Mouse (Mus musculus) midbrain, embryonic 15.5 days (tissue): ENCODE results near the gene Gga1. TPM values are rescaled to one million over a fixed set of nuclear protein-coding genes. Genes with fewer than 3 reads are reported as not detected.
"Not testable (repeated sequence)": the region's sequence is repeated elsewhere in the genome, so short reads cannot be mapped to it uniquely, and the experiment has no call there.

ENCODE experiments used
- ATAC-seq: fragments of 200-750 bp; cut with Nextera tagmentation; replicated peaks from 2 replicates; pipeline ENCODE4 v1.8.0; 2017; ENCODE audit warnings: moderate TSS enrichment
- H3K27ac ChIP-seq: fragments of 300-500 bp; sonication (generic); 2 replicates; pipeline ENCODE4 v1.5.1; 2015; ENCODE audit warnings: mild to moderate bottlenecking, inconsistent platforms
- H3K27me3 ChIP-seq: fragments of 300-500 bp; sonication (generic); replicated peaks from 2 replicates; pipeline ENCODE4 v1.6.1; 2015; ENCODE audit warnings: inconsistent platforms
- H3K36me3 ChIP-seq: fragments of 300-500 bp; sonication (generic); replicated peaks from 2 replicates; pipeline ENCODE4 v1.6.1; 2015; ENCODE audit warnings: inconsistent platforms
- H3K4me1 ChIP-seq: fragments of 300-500 bp; sonication (generic); 2 replicates; pipeline ENCODE4 v1.6.1; 2015; ENCODE audit warnings: inconsistent platforms
- H3K4me2 ChIP-seq: fragments of 300-500 bp; sonication (generic); 2 replicates; pipeline ENCODE4 v1.6.1; 2015; ENCODE audit warnings: inconsistent platforms, mild to moderate bottlenecking, moderate library complexity
- H3K4me3 ChIP-seq: fragments of 300-500 bp; sonication (generic); 2 replicates; pipeline ENCODE4 v1.5.1; 2015; ENCODE audit warnings: mild to moderate bottlenecking, inconsistent platforms
- H3K9ac ChIP-seq: fragments of 300-500 bp; sonication (generic); 2 replicates; pipeline ENCODE4 v1.6.1; 2015; ENCODE audit warnings: mild to moderate bottlenecking, inconsistent platforms
- H3K9me3 ChIP-seq: fragments of 300-500 bp; sonication (generic); 2 replicates; pipeline ENCODE4 v1.6.1; 2016; ENCODE audit warnings: inconsistent platforms
- WGBS: fragments of 180-500 bp; shearing (Covaris S2); methylation state at CpG from one replicate; pipeline ENCODE4 v1.1.7; 2015; ENCODE audit warnings: mixed read lengths; 5-methylcytosine and 5-hydroxymethylcytosine counted together
- polyA plus RNA-seq: library from polyadenylated mRNA; unstranded; fragments of >200 nt; fragmentation: Nextera tagmentation; extraction: Ambion mirVana; gene quantifications from 2 replicates; pipeline ENCODE4 v1.2.1, GENCODE M21; 2015

Gene Gga1
- polyA plus RNA-seq, 1 experiment from 2014 or later: 50.8 TPM

DNA sequence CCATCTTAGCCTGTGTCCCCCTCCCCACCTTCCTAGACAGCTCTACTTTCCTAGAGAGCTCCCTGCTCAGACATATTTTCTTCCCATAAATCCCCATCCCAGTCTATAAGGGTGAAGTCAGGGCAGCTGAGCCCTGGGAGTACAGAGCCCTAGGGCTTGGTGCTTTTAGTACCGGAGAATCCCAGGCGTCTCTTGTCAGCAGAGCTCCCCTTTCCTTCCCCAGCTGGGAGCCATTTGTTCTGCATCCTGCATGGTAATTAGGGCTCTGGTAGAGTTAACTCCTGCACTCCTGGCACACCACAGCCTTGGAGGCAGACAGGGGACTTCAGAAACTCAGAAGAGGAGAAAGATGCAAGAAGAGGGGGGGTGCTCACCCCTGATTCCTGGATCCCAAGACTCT lies 37.2 kb upstream of the Gga1 start:
- Histone ChIP-seq H3K27ac (no peak overlapping the region), H3K4me2 (no peak overlapping the region), H3K9ac (no peak overlapping the region), H3K4me3 (no peak overlapping the region), H3K4me1 (peaks cover 39% of the 10 kb centered on the region), H3K9me3 (no peaks in the 10 kb centered on the region), H3K36me3 (no peaks in the 10 kb centered on the region), H3K27me3 (peaks cover 32% of the 10 kb centered on the region)
- ATAC-seq: no peak
- 2% methylated on average over 2 of the region's 2 CpGs for WGBS

- no peak overlapping the region for H3K4me3 ChIP-seq
- no peak overlapping the region for H3K4me2 ChIP-seq
- H3K4me1 ChIP-seq: peaks cover 40% of the 10 kb centered on the region
- no peak for ATAC-seq
- H3K36me3 ChIP-seq: no peaks in the 10 kb centered on the region
- H3K9me3 ChIP-seq: no peaks in the 10 kb centered on the region
- 56% methylated on average over 3 of the region's 3 CpGs for WGBS
- peaks cover 33% of the 10 kb centered on the region for H3K27me3 ChIP-seq
- H3K27ac ChIP-seq: no peak overlapping the region
- no peak overlapping the region for H3K9ac ChIP-seq
These were observed 36.7 kb upstream of the Gga1 start for GRCm38 (mm10) chr15:78840241-78840640.

- no peaks in the 10 kb centered on the region for H3K9me3 ChIP-seq
- 39% methylated on average over 11 of the region's 11 CpGs for WGBS
- H3K4me1 ChIP-seq: peaks cover 38% of the 10 kb centered on the region
- H3K27me3 ChIP-seq: peaks cover 33% of the 10 kb centered on the region
- H3K27ac ChIP-seq: no peak overlapping the region
- H3K4me3 ChIP-seq: no peak overlapping the region
- H3K9ac ChIP-seq: no peak overlapping the region
- no peak overlapping the region for H3K4me2 ChIP-seq
- ATAC-seq: no peak
- no peaks in the 10 kb centered on the region for H3K36me3 ChIP-seq
These were observed 36.2 kb upstream of the Gga1 start for GRCm38 (mm10) chr15:78840751-78841150.

- H3K9ac ChIP-seq: no peak overlapping the region
- H3K4me1 ChIP-seq: peaks cover 38% of the 10 kb centered on the region
- no peak overlapping the region for H3K27ac ChIP-seq
- no peak overlapping the region for H3K4me2 ChIP-seq
- peaks cover 33% of the 10 kb centered on the region for H3K27me3 ChIP-seq
- no peaks in the 10 kb centered on the region for H3K9me3 ChIP-seq
- no peak for ATAC-seq
- whole genome bisulfite sequencing: 44% methylated on average over 6 of the region's 6 CpGs
- H3K36me3 ChIP-seq: no peaks in the 10 kb centered on the region
- H3K4me3 ChIP-seq: no peak overlapping the region
These were observed 35.7 kb upstream of the Gga1 start for GRCm38 (mm10) chr15:78841161-78841790.

GRCm38 (mm10) chr15:78842371-78843163 lies 34.4 kb upstream of the Gga1 start, which contains the start of gene Cdc42ep1:
Gene Cdc42ep1, plus strand, starts transcription at chr15:78842624.
- Histone ChIP-seq H3K4me1 (peaks cover 38% of the 10 kb centered on the region), H3K4me3 (peak within 1 kb of the TSS; percentile 44), H3K9ac (peak within 1 kb of the TSS; percentile 46), H3K27me3 (peaks cover 33% of the 10 kb centered on the region), H3K36me3 (no peaks in the 10 kb centered on the region), H3K27ac (peak within 1 kb of the TSS; percentile 62), H3K4me2 (peak within 1 kb of the TSS; percentile 77), H3K9me3 (no peaks in the 10 kb centered on the region)
- ATAC-seq: peak; percentile 46
- under 1% methylated on average over 70 of the region's 86 CpGs for WGBS

- no peak for ATAC-seq
- no peaks in the 10 kb centered on the region for H3K9me3 ChIP-seq
- H3K9ac ChIP-seq: no peak overlapping the region
- H3K27ac ChIP-seq: no peak overlapping the region
- peaks cover 38% of the 10 kb centered on the region for H3K4me1 ChIP-seq
- 40% methylated on average over 21 of the region's 21 CpGs for WGBS
- peak overlapping the region; percentile 44 for H3K4me3 ChIP-seq
- peak overlapping the region; percentile 77 for H3K4me2 ChIP-seq
- H3K27me3 ChIP-seq: peaks cover 33% of the 10 kb centered on the region
- H3K36me3 ChIP-seq: no peaks in the 10 kb centered on the region
These were observed 33.2 kb upstream of the Gga1 start for GRCm38 (mm10) chr15:78843581-78844469.

DNA sequence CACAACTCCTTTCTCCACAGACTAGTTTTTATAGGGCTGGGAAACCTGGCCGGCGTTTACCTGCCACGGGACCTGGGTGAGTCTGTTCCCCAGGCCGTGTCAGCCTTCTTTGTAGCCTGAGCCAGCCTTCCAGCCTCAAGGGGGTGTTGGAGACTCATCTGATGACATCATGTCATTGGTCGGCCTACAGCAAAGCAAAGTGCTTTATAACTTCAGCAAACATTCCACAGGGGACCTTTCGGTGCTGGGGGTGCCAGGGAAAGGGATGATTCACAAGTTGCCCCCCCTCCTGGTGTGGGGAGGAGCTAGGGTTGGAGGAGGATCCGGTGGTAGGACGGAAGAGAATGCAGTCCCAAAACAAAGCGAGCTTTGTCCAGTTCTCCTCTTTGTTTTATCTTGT lies 32.2 kb upstream of the Gga1 start:
- H3K4me1 ChIP-seq: peaks cover 31% of the 10 kb centered on the region
- H3K4me2 ChIP-seq: peak overlapping the region; percentile 16
- H3K27me3 ChIP-seq: peaks cover 33% of the 10 kb centered on the region
- no peak overlapping the region for H3K27ac ChIP-seq
- WGBS: 42% methylated on average over 9 of the region's 9 CpGs
- no peak overlapping the region for H3K9ac ChIP-seq
- no peaks in the 10 kb centered on the region for H3K36me3 ChIP-seq
- H3K9me3 ChIP-seq: no peaks in the 10 kb centered on the region
- no peak overlapping the region for H3K4me3 ChIP-seq
- no peak for ATAC-seq

DNA sequence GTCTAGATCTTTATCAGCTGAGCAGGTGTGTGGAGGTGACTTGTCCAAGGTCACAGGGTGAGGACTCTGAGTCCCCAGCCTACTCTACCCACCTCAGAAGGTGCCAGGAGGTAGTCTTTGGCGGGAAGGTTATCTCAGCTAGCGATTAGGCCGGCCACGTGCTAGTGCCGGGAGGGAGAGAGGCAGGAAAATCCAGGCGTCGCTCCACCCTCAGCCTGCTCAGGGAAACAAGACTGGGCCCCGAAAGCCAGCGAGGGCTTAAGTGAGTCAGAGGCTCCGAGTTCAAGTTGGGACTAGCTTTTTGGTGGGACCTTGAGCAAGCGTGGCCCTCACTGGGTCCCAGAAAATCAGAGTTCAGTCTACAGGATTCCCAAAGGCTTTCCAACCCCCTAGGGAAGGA lies 31.7 kb upstream of the Gga1 start:
- H3K4me3 ChIP-seq: no peak overlapping the region
- H3K27me3 ChIP-seq: peaks cover 30% of the 10 kb centered on the region
- ATAC-seq: no peak
- H3K27ac ChIP-seq: 0 out of 2 replicates have a peak overlapping the region, but pooled peaks have one; percentile 14
- H3K4me2 ChIP-seq: no peak overlapping the region
- H3K4me1 ChIP-seq: peaks cover 26% of the 10 kb centered on the region
- no peaks in the 10 kb centered on the region for H3K9me3 ChIP-seq
- WGBS: 60% methylated on average over 11 of the region's 11 CpGs
- no peak overlapping the region for H3K9ac ChIP-seq
- H3K36me3 ChIP-seq: no peaks in the 10 kb centered on the region

- no peak overlapping the region for H3K4me2 ChIP-seq
- no peak overlapping the region for H3K27ac ChIP-seq
- no peak for ATAC-seq
- H3K9me3 ChIP-seq: no peaks in the 10 kb centered on the region
- 88% methylated on average over 8 of the region's 8 CpGs for WGBS
- H3K4me3 ChIP-seq: no peak overlapping the region
- H3K27me3 ChIP-seq: peaks cover 30% of the 10 kb centered on the region
- no peaks in the 10 kb centered on the region for H3K36me3 ChIP-seq
- no peak overlapping the region for H3K9ac ChIP-seq
- H3K4me1 ChIP-seq: peaks cover 20% of the 10 kb centered on the region
These were observed 31.1 kb upstream of the Gga1 start for GRCm38 (mm10) chr15:78845867-78846266.

- H3K4me3 ChIP-seq: no peak overlapping the region
- H3K9me3 ChIP-seq: no peaks in the 10 kb centered on the region
- WGBS: 73% methylated on average over 8 of the region's 8 CpGs
- peaks cover 17% of the 10 kb centered on the region for H3K4me1 ChIP-seq
- H3K4me2 ChIP-seq: no peak overlapping the region
- H3K36me3 ChIP-seq: no peaks in the 10 kb centered on the region
- ATAC-seq: no peak
- no peak overlapping the region for H3K27ac ChIP-seq
- H3K27me3 ChIP-seq: peaks cover 29% of the 10 kb centered on the region
- no peak overlapping the region for H3K9ac ChIP-seq
These were observed 30.6 kb upstream of the Gga1 start for GRCm38 (mm10) chr15:78846352-78846751.

- H3K36me3 ChIP-seq, H3K4me2 ChIP-seq, H3K27ac ChIP-seq, H3K9me3 ChIP-seq, H3K9ac ChIP-seq, ATAC-seq, H3K4me3 ChIP-seq: not testable (repeated sequence)
- WGBS: 84% methylated on average over 7 of the region's 7 CpGs
- Histone ChIP-seq H3K4me1 (peaks cover 20% of the 10 kb centered on the region), H3K27me3 (peaks cover 27% of the 10 kb centered on the region)
These were observed 30.2 kb upstream of the Gga1 start for GRCm38 (mm10) chr15:78846805-78847204.

- 30% methylated on average over 5 of the region's 5 CpGs for WGBS
- Histone ChIP-seq H3K4me2 (no peak overlapping the region), H3K4me3 (no peak overlapping the region), H3K27ac (no peak overlapping the region), H3K27me3 (peaks cover 14% of the 10 kb centered on the region), H3K36me3 (no peaks in the 10 kb centered on the region), H3K9me3 (no peaks in the 10 kb centered on the region), H3K9ac (no peak overlapping the region), H3K4me1 (peaks cover 11% of the 10 kb centered on the region; the same call in 1 of the 2 replicates)
- ATAC-seq: no peak
These were observed 28.5 kb upstream of the Gga1 start for GRCm38 (mm10) chr15:78848467-78848866.
